Mouse (Mus musculus) kidney, postnatal 4 days (tissue): ENCODE data around the gene Mum1.
"Not testable (repeated sequence)": the region's sequence is repeated elsewhere in the genome, so short reads cannot be mapped to it uniquely, and the experiment has no call there.

Experiments used
- DNase-seq, 2 experiments: peaks; one replicate each; pipeline ENCODE4 v3.0.0; 2021; ENCODE audit warnings: mixed read lengths in 2 of 2

The Mum1 gene

DNA sequence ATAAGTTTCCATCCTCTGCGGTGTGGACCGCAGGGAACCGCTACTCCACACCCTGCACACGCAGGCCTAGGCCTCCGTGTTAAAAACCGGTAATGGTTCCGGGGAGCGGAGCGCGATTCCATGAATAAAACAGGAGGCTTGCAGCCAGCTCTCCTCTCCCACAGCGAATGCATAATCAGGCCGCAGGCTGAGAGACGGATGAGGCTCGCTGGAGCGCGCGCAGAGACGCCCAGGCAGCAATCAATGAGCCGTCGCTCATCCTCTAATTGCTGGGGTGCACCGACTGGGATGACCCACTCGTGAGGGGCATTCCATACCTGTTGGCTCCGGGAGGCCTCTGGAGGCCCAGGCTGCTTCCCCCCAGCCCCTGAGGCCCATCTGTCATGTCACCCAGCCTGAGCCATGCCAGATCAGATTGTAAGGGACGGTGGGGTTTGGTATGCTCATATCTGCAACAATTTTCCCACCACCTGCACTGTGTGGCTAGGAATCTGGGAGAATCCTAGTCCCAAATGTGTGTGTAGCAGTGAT lies 17.3 kb upstream of the Mum1 start:
- DNase-seq, result peak in 1 of 2 experiments; percentile 41

GRCm38 (mm10) chr10:80211547-80212103 lies 14.6 kb upstream of the Mum1 start:
- not testable (repeated sequence) for DNase-seq

DNA sequence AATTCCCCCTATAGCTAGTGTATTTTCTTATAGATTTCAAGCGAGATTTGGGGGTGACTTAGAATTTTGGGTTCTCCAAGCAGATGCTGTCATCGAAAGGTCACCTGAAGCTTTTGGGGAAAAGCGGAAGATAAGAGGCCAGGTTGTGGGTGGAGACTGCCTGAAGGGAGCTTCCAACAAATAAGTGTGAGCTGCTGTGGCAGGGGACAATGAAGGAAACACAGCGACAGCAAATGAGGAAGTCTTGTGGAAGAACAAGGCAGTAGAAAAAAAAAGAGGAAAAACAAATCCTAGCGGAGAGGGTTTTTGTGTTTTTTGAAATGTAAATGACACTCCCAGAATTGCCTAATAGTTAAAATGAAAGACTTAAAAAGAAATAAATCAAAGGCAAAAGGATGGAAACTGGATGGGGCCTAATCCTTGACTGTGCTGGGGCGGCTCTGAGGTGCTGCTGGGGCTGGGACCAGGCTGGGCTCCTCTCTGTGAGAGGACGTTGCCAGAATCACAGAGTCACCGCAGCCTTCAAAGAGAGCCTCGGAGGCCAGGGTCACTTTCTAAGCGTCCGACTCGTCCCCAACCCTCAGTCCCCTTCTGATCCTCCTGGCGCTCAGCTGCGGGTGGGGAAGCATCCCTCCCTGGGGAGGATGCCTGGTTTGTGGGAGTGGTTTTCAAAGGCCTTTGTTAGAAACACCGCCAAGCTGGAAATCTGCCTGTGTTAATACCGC lies 11.0 kb upstream of the Mum1 start:
- no peak for DNase-seq

DNA sequence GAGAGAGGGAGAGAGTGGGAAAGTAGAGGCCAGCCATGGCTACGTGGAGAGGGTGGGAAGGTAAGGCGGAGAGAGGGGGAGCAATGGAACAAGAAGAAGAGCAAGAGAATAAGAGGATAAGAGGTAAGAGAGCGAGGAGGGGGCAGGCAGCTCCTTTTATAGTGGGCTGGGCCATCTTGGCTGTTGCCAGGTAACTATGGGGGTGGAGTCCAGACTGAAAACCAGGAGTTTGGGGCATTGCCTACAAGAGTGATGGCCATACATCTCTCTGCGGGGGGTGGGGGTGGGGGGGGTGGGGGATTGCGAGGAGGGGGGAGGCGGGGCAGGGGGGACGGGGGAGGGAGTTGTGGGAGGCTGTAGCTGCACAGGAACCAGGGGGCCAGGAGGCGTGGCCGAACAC lies 5.6 kb upstream of the Mum1 start:
- no peak for DNase-seq

DNA sequence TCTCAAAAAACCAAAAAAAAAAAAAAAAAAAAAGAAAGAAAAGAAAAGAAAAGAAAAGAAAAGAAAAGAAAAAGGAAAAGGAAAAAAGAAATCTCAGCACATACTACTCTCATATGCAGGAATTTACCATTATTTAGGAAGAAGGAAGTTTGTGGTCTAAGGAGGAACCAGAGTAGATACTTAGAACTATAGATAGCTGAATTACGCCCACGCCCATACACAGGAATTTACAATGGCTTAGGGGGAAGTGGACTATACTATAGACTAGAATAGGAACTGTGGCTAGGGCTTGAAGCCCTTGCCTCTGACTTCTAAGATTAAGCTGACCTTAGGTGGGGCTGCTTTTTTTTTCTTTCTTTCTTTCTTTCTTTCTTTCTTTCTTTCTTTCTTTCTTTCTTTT lies 3.1 kb upstream of the Mum1 start:
- not testable (repeated sequence) for DNase-seq

GRCm38 (mm10) chr10:80226071-80226415 lies 191 bp upstream of the Mum1 start:
- no peak for DNase-seq

DNA sequence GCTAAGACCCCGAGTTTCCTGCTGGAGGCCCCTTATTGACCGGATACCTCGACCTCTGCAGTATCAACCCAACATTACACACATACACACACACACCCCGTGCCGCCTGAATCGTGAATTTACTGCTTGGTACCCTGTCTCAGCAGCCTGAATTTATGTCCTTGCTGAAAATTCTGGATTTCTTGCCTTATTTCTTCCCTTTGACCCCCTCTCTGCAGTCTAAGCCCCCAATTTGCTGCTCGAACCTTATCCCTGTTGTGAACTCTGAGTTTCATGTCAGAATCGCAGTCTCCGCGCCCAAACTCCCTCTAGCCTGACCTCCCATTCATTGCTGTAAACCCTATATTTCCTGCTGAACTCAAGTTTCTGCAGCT lies 919 bp downstream of the Mum1 start:
- no peak for DNase-seq

- DNase-seq, result peak; percentile 53 to 55
Observed at GRCm38 (mm10) chr10:80227877-80228775, 1.9 kb downstream of the Mum1 start.

GRCm38 (mm10) chr10:80236145-80236825 lies 10.1 kb downstream of the Mum1 start:
- DNase-seq, result no peak

DNA sequence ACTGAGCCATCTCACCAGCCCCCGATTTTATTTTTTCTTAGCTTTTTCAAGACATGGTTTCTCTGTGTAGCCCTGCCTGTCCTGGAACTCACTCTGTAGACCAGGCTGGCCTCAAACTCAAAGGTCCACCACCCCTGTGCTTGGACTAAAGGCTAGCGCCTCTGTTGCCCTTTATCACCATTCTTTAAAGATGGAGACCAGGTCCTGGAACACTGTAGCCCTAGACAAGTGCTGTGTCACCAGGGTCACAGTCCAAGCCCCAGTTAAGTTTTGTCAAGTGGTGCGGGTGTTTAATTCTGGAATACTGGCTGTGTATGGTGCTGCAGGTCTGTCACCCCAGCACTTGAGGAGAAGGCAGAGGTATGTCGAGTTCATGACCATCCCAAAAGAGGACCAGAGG lies 10.8 kb downstream of the Mum1 start:
- no peak for DNase-seq

GRCm38 (mm10) chr10:80238306-80238705 lies 12.1 kb downstream of the Mum1 start:
- no peak for DNase-seq

GRCm38 (mm10) chr10:80239791-80240190 lies 13.6 kb downstream of the Mum1 start:
- no peak for DNase-seq

DNA sequence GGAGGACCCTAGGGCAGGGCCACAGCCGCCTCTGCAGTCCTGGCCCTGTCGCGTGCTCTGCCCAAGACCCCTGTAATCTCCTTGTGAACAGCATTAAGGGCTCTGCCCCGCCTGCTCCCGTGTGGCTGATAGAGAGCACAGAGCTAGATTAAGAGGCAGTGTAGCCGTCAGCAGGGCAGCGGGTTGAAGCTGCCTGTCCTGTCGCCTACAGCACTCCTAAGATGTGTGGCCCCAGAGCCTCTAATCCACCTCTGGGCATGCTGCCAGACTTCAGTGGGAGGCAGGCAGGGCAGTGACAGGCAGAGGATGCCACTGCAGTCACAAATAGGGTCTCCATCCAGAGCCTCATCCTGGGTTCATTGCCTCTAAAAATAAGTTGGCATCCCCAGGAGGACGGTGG lies 15.9 kb downstream of the Mum1 start:
- DNase-seq, result no peak

- DNase-seq, result no peak
Observed at GRCm38 (mm10) chr10:80242607-80243006, 16.4 kb downstream of the Mum1 start.

- DNase-seq, result peak; percentile 58 to 68
Observed at GRCm38 (mm10) chr10:80244791-80245399, 18.7 kb downstream of the Mum1 start.

DNA sequence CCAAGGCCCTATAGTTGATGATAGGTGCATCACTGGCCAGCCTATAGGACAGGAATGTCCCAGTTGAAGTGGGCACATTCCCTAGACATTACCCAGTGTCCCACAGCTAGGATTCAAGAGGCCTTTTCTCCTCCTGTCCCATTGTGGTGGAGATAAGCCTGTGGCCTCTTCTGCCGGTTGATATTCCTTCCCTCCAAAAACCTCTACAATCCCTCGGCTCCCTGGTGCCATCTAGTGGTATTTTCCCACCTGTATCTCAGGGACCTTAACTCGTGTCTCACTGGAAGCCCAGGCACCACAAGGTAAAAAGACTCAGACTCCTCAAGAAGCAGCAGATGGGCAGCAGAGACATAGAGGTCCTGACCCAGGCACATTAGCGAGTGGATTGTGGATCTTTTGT lies 19.4 kb downstream of the Mum1 start:
- peak; percentile 87 to 90 for DNase-seq

GRCm38 (mm10) chr10:80247849-80248248 lies 21.6 kb downstream of the Mum1 start:
- DNase-seq, result peak in 1 of 2 experiments; percentile 53

DNA sequence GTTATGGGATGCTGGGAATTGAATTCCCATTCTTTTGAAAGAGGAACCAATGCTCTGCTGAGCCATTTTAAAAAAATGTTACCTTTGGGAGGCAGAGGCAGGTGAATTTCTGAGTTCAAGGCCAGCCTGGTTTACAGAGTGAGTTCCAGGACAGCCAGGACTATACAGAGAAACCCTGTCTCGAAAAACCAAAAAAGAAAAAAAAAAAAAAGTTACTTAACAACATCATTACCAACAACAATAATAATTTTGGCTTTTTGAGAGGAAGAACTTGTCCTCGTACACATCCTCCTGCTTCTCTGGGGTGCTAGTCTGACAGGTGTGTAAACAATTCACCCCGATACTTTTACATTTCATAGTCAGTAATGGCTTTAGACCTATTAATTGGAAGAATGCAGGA lies 22.2 kb downstream of the Mum1 start:
- DNase-seq, result not testable (repeated sequence)

DNA sequence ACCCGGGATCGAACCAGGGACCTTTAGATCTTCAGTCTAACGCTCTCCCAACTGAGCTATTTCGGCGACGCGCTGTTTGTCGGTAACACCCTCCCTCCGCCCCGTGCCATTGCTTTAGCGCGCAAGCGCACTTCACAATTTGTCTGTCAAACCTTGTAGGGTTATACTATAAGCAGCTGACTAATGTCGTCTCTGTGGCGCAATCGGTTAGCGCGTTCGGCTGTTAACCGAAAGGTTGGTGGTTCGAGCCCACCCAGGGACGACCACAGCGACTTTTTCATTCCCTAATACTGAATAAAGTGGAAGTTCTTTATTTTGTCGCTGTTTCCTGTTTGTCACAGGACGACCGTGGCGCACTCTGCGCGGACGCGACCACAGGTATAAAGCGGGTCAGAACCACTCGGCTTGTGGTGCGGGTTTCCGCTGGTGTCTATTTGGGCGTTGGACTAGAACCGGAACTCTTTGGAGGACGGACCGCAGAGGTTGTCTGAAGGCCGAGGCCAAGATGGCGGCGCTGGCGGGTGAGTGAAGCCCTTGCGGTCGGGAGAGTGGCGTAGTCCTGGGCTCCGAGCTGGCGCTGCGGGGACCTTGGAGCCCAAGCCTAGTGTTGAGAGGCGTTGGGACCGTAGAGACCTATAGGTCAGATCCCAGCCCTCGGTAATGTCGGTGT lies 22.9 kb downstream of the Mum1 start, which contains the start of gene Ndufs7:
Gene Ndufs7 (plus strand): TSS at position 151 of the 670 bp plus-strand sequence.
- DNase-seq, result peak; percentile 92 to 95

DNA sequence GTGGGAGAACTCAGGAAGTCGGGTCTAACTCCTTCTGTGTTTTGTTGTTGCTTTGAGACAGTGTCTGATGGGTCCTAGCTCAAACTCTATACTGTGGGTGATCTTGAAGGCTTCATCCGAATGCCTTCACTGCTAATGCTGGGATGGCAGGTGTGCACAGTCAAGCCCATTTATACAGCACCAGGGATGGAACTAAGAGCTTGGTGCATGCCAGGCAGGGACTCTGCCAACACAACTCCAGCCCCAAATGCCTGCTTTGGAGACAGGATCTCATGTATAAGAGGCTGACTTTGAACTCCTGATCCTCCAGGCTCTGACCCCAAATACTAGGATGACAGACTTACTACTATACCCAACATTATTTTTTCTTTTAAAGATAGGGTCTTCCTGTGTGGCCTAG lies 23.8 kb downstream of the Mum1 start:
- no peak for DNase-seq

GRCm38 (mm10) chr10:80250573-80250972 lies 24.3 kb downstream of the Mum1 start:
- DNase-seq, result no peak

GRCm38 (mm10) chr10:80252011-80252410 lies 25.8 kb downstream of the Mum1 start:
- no peak for DNase-seq
